Mouse (Mus musculus): ENCODE data around the gene Washc2. TPM values are rescaled to one million over a fixed set of nuclear protein-coding genes. Genes with fewer than 3 reads are reported as not detected.
A peak's percentile ranks its signal among the peaks of the same experiment; 100 is the strongest.
"Not testable (repeated sequence)": the region's sequence is repeated elsewhere in the genome, so short reads cannot be mapped to it uniquely, and the experiment has no call there.

Gene Washc2
- 47.7 and 50.5 TPM in 2 replicates for polyA plus RNA-seq (2014; fragmentation: Nextera tagmentation; extraction: Ambion mirVana)

DNA sequence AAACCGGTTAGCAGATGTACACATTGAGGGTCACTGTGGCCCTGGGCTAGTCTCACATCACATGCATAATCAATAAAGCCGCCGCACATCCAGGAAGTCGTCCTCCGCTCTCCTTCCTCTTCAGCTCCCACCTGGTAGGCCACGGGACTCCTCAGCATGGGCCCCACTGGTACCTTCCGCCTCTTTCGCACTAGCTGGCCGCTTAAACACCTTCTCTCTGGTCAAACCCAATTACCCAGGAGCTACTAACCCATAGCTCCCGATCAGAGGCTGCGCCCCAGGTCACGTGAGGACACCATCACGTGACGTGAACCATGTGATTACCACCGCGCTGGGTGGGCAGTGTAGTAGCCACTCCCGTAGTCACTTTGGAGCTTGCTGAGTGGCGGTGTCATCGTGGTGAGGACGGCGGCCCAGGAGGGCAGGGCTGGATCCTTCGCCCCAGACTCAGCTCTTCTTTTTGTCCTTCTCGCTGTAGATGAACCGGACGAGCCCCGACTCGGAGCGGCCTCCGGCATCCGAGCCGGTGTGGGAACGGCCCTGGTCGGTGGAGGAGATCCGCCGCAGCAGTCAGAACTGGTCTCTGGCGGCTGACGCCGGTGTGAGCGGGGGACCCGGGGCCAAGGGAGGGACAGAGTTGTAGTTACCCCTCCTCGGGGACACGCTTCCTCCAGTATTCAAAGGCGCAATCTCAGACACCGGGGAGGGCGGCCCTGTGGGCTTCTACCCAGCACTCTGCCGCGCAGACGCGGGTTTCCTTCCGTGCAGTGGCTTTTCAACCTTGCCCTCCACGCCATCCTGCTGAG, at the start of gene Washc2:
Gene Washc2, plus strand, starts transcription at position 310 of the 806 bp plus-strand sequence.
- DNase-seq (ENCODE audit: low spot score), result peak; percentile 96
- Histone ChIP-seq H3K27me3 (ENCODE audit: control insufficient read depth, insufficient read depth, low read length) (no peaks in the 10 kb centered on the region), H3K9me3 (replicated peaks; ENCODE audit: control insufficient read depth, low read length) (no peaks in the 10 kb centered on the region), H3K4me2 (ENCODE audit: low read depth, low read length) (peak within 1 kb of the TSS; percentile 89), H3K4me1 (ENCODE audit: control insufficient read depth, insufficient read depth, low read length) (no peaks in the 10 kb centered on the region), H3K27ac (replicated peaks; ENCODE audit: low read depth, low read length) (peak within 1 kb of the TSS; percentile 44), H3K9ac (replicated peaks; ENCODE audit: low read length) (peak within 1 kb of the TSS; percentile 69), H3K36me3 (replicated peaks; ENCODE audit: control insufficient read depth, insufficient read depth, low read depth, low read length) (no peaks in the 10 kb centered on the region; the same call in 1 of the 2 replicates), H3K4me3 (ENCODE audit: low read depth, low read length) (peak within 1 kb of the TSS; percentile 84)
- ATAC-seq (replicated peaks; ENCODE audit: insufficient number of reproducible peaks, low FRiP score, low TSS enrichment, low read depth), result peak; percentile 97
- under 1% methylated on average over 51 of the region's 51 CpGs for WGBS

DNA sequence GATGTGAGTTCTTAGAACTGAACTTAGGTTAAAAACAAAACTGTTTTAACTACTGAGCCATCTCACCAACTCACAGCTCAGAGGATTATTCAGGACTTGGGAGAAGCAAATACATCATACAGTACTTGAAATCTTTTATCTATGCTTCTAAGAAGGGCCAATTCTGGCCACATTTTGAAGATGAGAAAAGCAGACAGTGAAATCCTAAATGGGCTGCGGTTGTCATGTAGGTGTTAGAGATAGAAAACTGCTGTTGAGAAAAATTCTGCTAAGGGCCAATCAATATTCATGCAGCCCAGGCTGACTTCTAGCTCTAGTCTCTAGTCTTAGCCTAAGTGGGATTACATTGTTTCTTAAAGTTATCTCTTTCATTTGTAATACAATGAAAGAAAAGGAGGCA, 41.5 kb upstream of the Washc2 start:
- WGBS, result 87% methylated on average over 1 of the region's 1 CpGs
- H3K9ac ChIP-seq (replicated peaks; ENCODE audit: low read length), result no peak overlapping the region

DNA sequence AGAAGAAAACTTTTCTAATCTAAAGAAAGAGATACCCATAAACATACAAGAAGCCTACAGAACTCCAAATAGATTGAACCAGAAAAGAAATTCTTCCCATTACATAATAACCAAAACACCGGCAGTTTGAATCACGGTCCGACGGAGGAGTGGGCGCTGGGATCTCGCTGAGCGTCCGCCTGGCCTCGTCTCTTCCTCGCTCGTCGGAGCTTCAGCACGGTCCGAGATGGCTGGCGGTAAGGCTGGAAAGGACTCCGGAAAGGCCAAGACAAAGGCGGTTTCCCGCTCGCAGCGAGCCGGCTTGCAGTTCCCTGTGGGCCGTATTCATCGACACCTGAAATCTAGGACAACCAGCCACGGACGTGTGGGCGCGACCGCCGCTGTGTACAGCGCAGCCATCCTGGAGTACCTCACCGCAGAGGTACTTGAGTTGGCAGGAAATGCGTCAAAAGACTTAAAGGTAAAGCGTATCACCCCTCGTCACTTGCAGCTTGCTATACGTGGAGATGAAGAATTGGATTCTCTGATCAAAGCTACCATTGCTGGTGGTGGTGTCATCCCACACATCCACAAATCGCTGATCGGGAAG, 34.2 kb upstream of the Washc2 start:
- DNase-seq (ENCODE audit: low spot score); H3K9ac ChIP-seq (replicated peaks; ENCODE audit: low read length); H3K36me3 ChIP-seq (replicated peaks; ENCODE audit: control insufficient read depth, insufficient read depth, low read depth, low read length): not testable (repeated sequence)

More for the DNA sequence above, 41.5 kb upstream of the Washc2 start:
- no peaks in the 10 kb centered on the region for H3K27me3 ChIP-seq (ENCODE audit: control insufficient read depth, insufficient read depth, low read length)
- H3K9me3 ChIP-seq (replicated peaks; ENCODE audit: control insufficient read depth, low read length), result no peaks in the 10 kb centered on the region
- H3K4me1 ChIP-seq (ENCODE audit: control insufficient read depth, insufficient read depth, low read length), result no peaks in the 10 kb centered on the region
- H3K36me3 ChIP-seq (replicated peaks; ENCODE audit: control insufficient read depth, insufficient read depth, low read depth, low read length), result 0 out of 2 replicates have a peak, but pooled peaks cover 2% of the 10 kb centered on the region
- no peak for DNase-seq (ENCODE audit: low spot score)
- no peak overlapping the region for H3K27ac ChIP-seq (replicated peaks; ENCODE audit: low read depth, low read length)
- ATAC-seq (replicated peaks; ENCODE audit: insufficient number of reproducible peaks, low FRiP score, low TSS enrichment, low read depth), result no peak
- H3K4me2 ChIP-seq (ENCODE audit: low read depth, low read length), result no peak overlapping the region
- H3K4me3 ChIP-seq (ENCODE audit: low read depth, low read length), result no peak overlapping the region

DNA sequence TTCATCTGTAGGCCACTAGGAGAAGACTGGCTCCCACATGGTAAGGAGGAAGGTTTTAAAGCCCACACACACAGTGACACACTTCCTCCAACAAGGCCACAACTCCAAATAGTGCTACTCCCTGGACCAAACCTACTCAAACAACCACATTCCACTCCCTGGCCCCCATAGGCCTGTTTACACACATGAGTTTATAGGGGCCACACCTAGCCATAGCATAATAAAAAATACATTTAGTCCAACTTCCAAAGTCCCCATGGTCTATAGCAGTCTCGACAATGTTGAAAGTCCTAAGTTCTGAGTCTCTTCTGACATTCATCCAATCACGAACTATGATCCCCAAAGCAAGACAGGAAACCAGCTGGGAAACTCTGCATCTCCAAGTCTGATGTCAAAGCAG, 29.5 kb upstream of the Washc2 start:
- H3K36me3 ChIP-seq (replicated peaks; ENCODE audit: control insufficient read depth, insufficient read depth, low read depth, low read length), result no peaks in the 10 kb centered on the region
- no peak for ATAC-seq (replicated peaks; ENCODE audit: insufficient number of reproducible peaks, low FRiP score, low TSS enrichment, low read depth)
- WGBS, result 95% methylated on average over 2 of the region's 2 CpGs
- H3K27me3 ChIP-seq (ENCODE audit: control insufficient read depth, insufficient read depth, low read length), result no peaks in the 10 kb centered on the region
- DNase-seq (ENCODE audit: low spot score), result no peak
- no peaks in the 10 kb centered on the region for H3K9me3 ChIP-seq (replicated peaks; ENCODE audit: control insufficient read depth, low read length)
- no peak overlapping the region for H3K4me3 ChIP-seq (ENCODE audit: low read depth, low read length)
- no peak overlapping the region for H3K4me2 ChIP-seq (ENCODE audit: low read depth, low read length)
- no peaks in the 10 kb centered on the region for H3K4me1 ChIP-seq (ENCODE audit: control insufficient read depth, insufficient read depth, low read length)
- H3K27ac ChIP-seq (replicated peaks; ENCODE audit: low read depth, low read length), result no peak overlapping the region
- no peak overlapping the region for H3K9ac ChIP-seq (replicated peaks; ENCODE audit: low read length)

More for the DNA sequence above, 34.2 kb upstream of the Washc2 start:
- not testable (repeated sequence) for H3K9me3 ChIP-seq (replicated peaks; ENCODE audit: control insufficient read depth, low read length); H3K27me3 ChIP-seq (ENCODE audit: control insufficient read depth, insufficient read depth, low read length); H3K27ac ChIP-seq (replicated peaks; ENCODE audit: low read depth, low read length); H3K4me1 ChIP-seq (ENCODE audit: control insufficient read depth, insufficient read depth, low read length); H3K4me3 ChIP-seq (ENCODE audit: low read depth, low read length); ATAC-seq (replicated peaks; ENCODE audit: insufficient number of reproducible peaks, low FRiP score, low TSS enrichment, low read depth); H3K4me2 ChIP-seq (ENCODE audit: low read depth, low read length)
- WGBS, result 61% methylated on average over 37 of the region's 37 CpGs

DNA sequence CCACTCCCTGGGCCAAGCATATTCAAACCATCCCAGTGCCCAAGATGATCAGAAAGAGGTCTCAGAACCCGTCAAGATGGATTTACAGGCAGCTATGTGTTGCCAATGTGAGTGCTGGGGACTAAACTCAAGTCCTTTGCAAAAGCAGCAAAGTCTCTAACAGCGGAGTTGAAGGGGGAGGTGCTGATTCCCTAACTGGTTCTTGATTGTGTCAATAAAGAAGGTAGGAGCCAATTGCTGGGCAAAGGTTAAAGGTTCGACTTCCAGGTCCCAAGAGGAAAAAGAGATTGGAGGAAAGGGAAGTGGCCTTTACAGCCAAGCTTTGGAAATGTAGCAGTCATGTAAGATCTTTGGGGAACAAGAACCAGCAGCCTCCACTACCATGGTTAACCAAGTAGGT, 27.1 kb upstream of the Washc2 start:
- H3K27ac ChIP-seq (replicated peaks; ENCODE audit: low read depth, low read length), result no peak overlapping the region
- no peak for ATAC-seq (replicated peaks; ENCODE audit: insufficient number of reproducible peaks, low FRiP score, low TSS enrichment, low read depth)
- no peak overlapping the region for H3K4me2 ChIP-seq (ENCODE audit: low read depth, low read length)
- no peaks in the 10 kb centered on the region for H3K36me3 ChIP-seq (replicated peaks; ENCODE audit: control insufficient read depth, insufficient read depth, low read depth, low read length)
- WGBS, result 67% methylated on average over 3 of the region's 3 CpGs
- H3K27me3 ChIP-seq (ENCODE audit: control insufficient read depth, insufficient read depth, low read length), result no peaks in the 10 kb centered on the region
- H3K9me3 ChIP-seq (replicated peaks; ENCODE audit: control insufficient read depth, low read length), result no peaks in the 10 kb centered on the region
- no peak overlapping the region for H3K9ac ChIP-seq (replicated peaks; ENCODE audit: low read length)
- no peak for DNase-seq (ENCODE audit: low spot score)
- H3K4me3 ChIP-seq (ENCODE audit: low read depth, low read length), result no peak overlapping the region
- no peaks in the 10 kb centered on the region for H3K4me1 ChIP-seq (ENCODE audit: control insufficient read depth, insufficient read depth, low read length)

DNA sequence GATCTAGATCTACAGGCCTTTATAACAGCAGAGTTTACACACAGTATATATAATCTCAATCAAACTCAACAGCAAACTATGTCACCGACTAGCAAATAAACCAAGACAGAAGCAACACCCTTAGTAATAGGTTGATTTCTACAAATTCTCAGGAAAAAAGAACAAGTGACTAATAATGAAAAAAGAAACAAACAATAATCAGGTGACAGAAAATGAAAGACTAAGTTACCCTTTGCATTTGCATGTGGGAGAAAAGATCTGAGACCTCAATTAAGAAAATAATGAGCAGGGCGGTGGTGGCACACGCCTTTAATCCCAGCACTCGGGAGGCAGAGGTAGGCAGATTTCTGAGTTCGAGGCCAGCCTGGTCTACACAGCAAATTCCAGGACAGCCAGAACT, 24.3 kb upstream of the Washc2 start:
- no peak overlapping the region for H3K27ac ChIP-seq (replicated peaks; ENCODE audit: low read depth, low read length)
- 91% methylated on average over 5 of the region's 5 CpGs for WGBS
- no peak overlapping the region for H3K4me3 ChIP-seq (ENCODE audit: low read depth, low read length)
- ATAC-seq (replicated peaks; ENCODE audit: insufficient number of reproducible peaks, low FRiP score, low TSS enrichment, low read depth) (no peak), DNase-seq (ENCODE audit: low spot score) (no peak)
- H3K27me3 ChIP-seq (ENCODE audit: control insufficient read depth, insufficient read depth, low read length), result no peaks in the 10 kb centered on the region
- H3K36me3 ChIP-seq (replicated peaks; ENCODE audit: control insufficient read depth, insufficient read depth, low read depth, low read length), result no peaks in the 10 kb centered on the region
- H3K9ac ChIP-seq (replicated peaks; ENCODE audit: low read length), result no peak overlapping the region
- no peak overlapping the region for H3K4me2 ChIP-seq (ENCODE audit: low read depth, low read length)
- no peaks in the 10 kb centered on the region for H3K9me3 ChIP-seq (replicated peaks; ENCODE audit: control insufficient read depth, low read length)
- H3K4me1 ChIP-seq (ENCODE audit: control insufficient read depth, insufficient read depth, low read length), result no peaks in the 10 kb centered on the region

DNA sequence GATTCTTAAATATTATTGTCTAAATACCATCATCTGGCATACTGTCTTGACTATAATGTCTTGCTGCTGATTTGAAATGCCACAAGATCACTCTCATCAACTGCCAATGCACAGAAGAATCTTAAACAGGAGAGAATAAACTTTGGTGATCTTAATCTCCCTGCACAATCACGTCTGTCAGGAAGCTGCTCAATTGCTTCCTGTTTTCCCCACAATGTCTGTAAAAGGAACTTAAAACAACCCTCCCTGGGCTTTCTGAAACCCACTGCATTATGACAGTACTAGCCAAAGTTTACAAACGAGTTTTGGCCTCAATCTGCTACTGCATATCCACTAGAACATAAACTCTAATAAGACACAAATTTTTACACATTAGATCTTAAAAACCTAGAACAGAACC, 21.4 kb upstream of the Washc2 start:
- no peak overlapping the region for H3K4me3 ChIP-seq (ENCODE audit: low read depth, low read length)
- H3K27ac ChIP-seq (replicated peaks; ENCODE audit: low read depth, low read length), result no peak overlapping the region
- H3K27me3 ChIP-seq (ENCODE audit: control insufficient read depth, insufficient read depth, low read length), result no peaks in the 10 kb centered on the region
- ATAC-seq (replicated peaks; ENCODE audit: insufficient number of reproducible peaks, low FRiP score, low TSS enrichment, low read depth) (no peak), DNase-seq (ENCODE audit: low spot score) (no peak)
- H3K4me1 ChIP-seq (ENCODE audit: control insufficient read depth, insufficient read depth, low read length), result no peaks in the 10 kb centered on the region
- no peaks in the 10 kb centered on the region for H3K36me3 ChIP-seq (replicated peaks; ENCODE audit: control insufficient read depth, insufficient read depth, low read depth, low read length)
- H3K4me2 ChIP-seq (ENCODE audit: low read depth, low read length), result no peak overlapping the region
- WGBS, result 44% methylated on average over 2 of the region's 2 CpGs
- no peaks in the 10 kb centered on the region for H3K9me3 ChIP-seq (replicated peaks; ENCODE audit: control insufficient read depth, low read length)
- no peak overlapping the region for H3K9ac ChIP-seq (replicated peaks; ENCODE audit: low read length)

DNA sequence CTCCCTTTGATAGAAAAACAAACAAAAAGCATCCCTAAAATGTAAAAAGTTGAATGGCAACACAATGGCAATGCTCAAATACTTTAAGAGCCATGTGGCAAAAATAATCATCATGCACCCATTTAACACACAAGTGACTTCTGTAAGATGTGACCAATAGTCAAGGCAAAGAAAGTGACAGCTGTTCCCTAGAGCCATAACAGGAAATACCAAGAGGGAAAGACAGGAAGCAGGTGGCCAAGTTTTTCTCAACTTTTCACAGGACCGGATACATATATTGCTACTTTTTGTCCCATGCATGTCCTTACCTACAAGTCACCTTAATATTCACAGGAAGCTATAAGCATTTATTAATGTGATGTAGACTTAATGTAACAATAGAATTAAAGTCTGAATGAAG, 18.4 kb upstream of the Washc2 start:
- H3K4me1 ChIP-seq (ENCODE audit: control insufficient read depth, insufficient read depth, low read length), result no peaks in the 10 kb centered on the region
- WGBS, result 71% methylated on average over 1 of the region's 1 CpGs
- no peaks in the 10 kb centered on the region for H3K36me3 ChIP-seq (replicated peaks; ENCODE audit: control insufficient read depth, insufficient read depth, low read depth, low read length)
- no peak overlapping the region for H3K4me3 ChIP-seq (ENCODE audit: low read depth, low read length)
- ATAC-seq (replicated peaks; ENCODE audit: insufficient number of reproducible peaks, low FRiP score, low TSS enrichment, low read depth) (no peak), DNase-seq (ENCODE audit: low spot score) (no peak)
- H3K9ac ChIP-seq (replicated peaks; ENCODE audit: low read length), result no peak overlapping the region
- no peak overlapping the region for H3K4me2 ChIP-seq (ENCODE audit: low read depth, low read length)
- H3K27ac ChIP-seq (replicated peaks; ENCODE audit: low read depth, low read length), result no peak overlapping the region
- no peaks in the 10 kb centered on the region for H3K27me3 ChIP-seq (ENCODE audit: control insufficient read depth, insufficient read depth, low read length)
- H3K9me3 ChIP-seq (replicated peaks; ENCODE audit: control insufficient read depth, low read length), result no peaks in the 10 kb centered on the region
